Mouse (Mus musculus): Measurements from ENCODE around the gene Spryd4. TPM values are rescaled to one million over a fixed set of nuclear protein-coding genes. Genes with fewer than 3 reads are reported as not detected.
A peak's percentile ranks its signal among the peaks of the same experiment; 100 is the strongest.

The Spryd4 gene
- total and polyA plus RNA-seq, 3 experiments: 17.2 to 19.6 TPM; not detected in 1

DNA sequence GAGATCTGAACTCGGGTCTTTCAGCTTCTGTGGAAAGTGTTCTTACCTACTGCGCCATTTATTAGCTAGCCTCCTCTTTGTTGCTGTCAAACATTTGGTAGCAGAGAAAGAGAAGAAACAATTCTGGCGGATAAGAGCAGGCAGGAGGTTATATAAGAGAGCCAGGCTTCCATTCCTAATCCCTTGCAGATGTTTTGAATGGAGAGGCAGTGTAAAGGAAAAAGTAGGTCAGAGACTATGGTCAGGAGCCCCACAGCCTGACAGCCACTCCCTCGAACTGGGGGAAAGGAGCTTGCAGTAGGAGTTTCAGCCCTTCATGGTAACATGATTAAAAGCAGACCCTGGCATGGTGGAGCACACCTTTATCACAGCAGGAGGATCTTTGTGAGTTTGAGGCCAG, 24.7 kb upstream of the Spryd4 start:
- H3K4me3 ChIP-seq (ENCODE audit: control insufficient read depth in 1 of 2, insufficient read depth in 1 of 2, low read depth in 2 of 2, low read length in 2 of 2): no peak overlapping the region
- no peak for TF ChIP-seq ELF1 (IDR thresholded peaks at IDR 0.05; ENCODE audit: low read depth, low read length)
- no peak for TF ChIP-seq MAZ (IDR thresholded peaks at IDR 0.05; ENCODE audit: low read depth, low read length)
- TF ChIP-seq ZNF384 (IDR thresholded peaks at IDR 0.05; ENCODE audit: low read depth, low read length): no peak
- TF ChIP-seq TBP (IDR thresholded peaks at IDR 0.05; ENCODE audit: low read depth, low read length): no peak
- TF ChIP-seq POLR2A (IDR thresholded peaks at IDR 0.05; ENCODE audit: control insufficient read depth in 1 of 2, insufficient read depth in 1 of 2, low read depth in 1 of 2, low read length in 2 of 2, poor library complexity in 1 of 2): no peak
- TF ChIP-seq GABPA (IDR thresholded peaks at IDR 0.05; ENCODE audit: low read depth, low read length): no peak
- TF ChIP-seq POLR2AphosphoS5 (IDR thresholded peaks at IDR 0.05; ENCODE audit: borderline replicate concordance, low read depth, low read length): no peak
- TF ChIP-seq BHLHE40 (IDR thresholded peaks at IDR 0.05; ENCODE audit: borderline replicate concordance, low read depth, low read length): no peak
- no peak for TF ChIP-seq JUND (IDR thresholded peaks at IDR 0.05; ENCODE audit: low read depth, low read length)
- TF ChIP-seq CHD2 (IDR thresholded peaks at IDR 0.05; ENCODE audit: low read length): no peak
- H3K27ac ChIP-seq (ENCODE audit: control insufficient read depth, low read depth, low read length): no peak overlapping the region
- H3K36me3 ChIP-seq (ENCODE audit: control insufficient read depth in 1 of 2, insufficient read depth in 2 of 2, low read length in 2 of 2): peaks cover 0 to 34% of the 10 kb centered on the region in 2 experiments; a peak in 2 of 4 replicates
- no peak overlapping the region for H3K9ac ChIP-seq (ENCODE audit: control insufficient read depth, low read depth, low read length, poor library complexity, severe bottlenecking)
- peaks cover 23 to 30% of the 10 kb centered on the region in 2 experiments for H3K4me1 ChIP-seq (ENCODE audit: control insufficient read depth in 1 of 2, insufficient read depth in 2 of 2, low read length in 2 of 2)
- DNase-seq (ENCODE audit: low read depth, low spot score): no peak
- H3K79me2 ChIP-seq (ENCODE audit: control insufficient read depth, insufficient read depth, low read length, poor library complexity): peaks cover 17% of the 10 kb centered on the region
- no peaks in the 10 kb centered on the region for H3K9me3 ChIP-seq (replicated peaks; ENCODE audit: insufficient read depth, low read length)
- no peaks in the 10 kb centered on the region for H3K27me3 ChIP-seq (ENCODE audit: control insufficient read depth in 1 of 2, insufficient read depth in 2 of 2, low read length in 2 of 2)

DNA sequence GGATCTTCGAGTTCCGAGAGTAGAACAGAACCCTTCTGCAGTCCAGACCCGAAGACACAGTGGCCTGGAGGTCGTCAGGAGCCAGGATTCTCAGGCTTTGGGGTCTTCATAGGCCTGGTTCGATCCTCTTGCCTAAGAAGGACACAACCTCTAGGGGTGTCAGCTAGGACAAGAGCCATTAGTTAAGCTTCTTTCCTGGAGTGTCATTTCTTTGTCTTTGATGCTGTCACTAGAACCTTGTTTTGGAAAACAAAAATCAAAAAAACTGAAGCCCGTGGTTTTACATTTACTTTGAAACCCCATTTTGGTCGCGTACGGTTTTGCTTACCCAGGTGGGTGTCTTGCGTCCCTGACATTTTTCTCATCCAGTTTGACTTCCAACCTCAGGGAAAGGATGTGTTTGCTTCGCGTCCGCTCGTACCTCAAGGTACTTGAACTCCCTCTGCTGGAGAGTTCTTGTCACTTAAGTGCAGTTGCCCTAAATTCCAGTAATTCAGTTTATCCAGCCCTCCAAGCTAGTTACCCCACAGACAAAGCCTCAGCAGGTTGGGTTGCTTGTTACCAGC, 20.9 kb upstream of the Spryd4 start:
- Histone ChIP-seq H3K4me3 (ENCODE audit: control insufficient read depth in 1 of 2, insufficient read depth in 1 of 2, low read depth in 2 of 2, low read length in 2 of 2) (peak overlapping the region; percentile 79 to 85), H3K27ac (ENCODE audit: control insufficient read depth, low read depth, low read length) (peak overlapping the region; percentile 93), H3K27me3 (ENCODE audit: control insufficient read depth in 1 of 2, insufficient read depth in 2 of 2, low read length in 2 of 2) (no peaks in the 10 kb centered on the region), H3K9ac (ENCODE audit: control insufficient read depth, low read depth, low read length, poor library complexity, severe bottlenecking) (peak overlapping the region; percentile 94), H3K4me1 (ENCODE audit: control insufficient read depth in 1 of 2, insufficient read depth in 2 of 2, low read length in 2 of 2) (peaks cover 5 to 11% of the 10 kb centered on the region in 2 experiments), H3K79me2 (ENCODE audit: control insufficient read depth, insufficient read depth, low read length, poor library complexity) (peaks cover 14% of the 10 kb centered on the region), H3K9me3 (replicated peaks; ENCODE audit: insufficient read depth, low read length) (no peaks in the 10 kb centered on the region), H3K36me3 (ENCODE audit: control insufficient read depth in 1 of 2, insufficient read depth in 2 of 2, low read length in 2 of 2) (peaks cover 0 to 13% of the 10 kb centered on the region in 2 experiments; a peak in 2 of 4 replicates)
- peak; percentile 92 for DNase-seq (ENCODE audit: low read depth, low spot score)
- TF ChIP-seq ZNF384 (IDR thresholded peaks at IDR 0.05; ENCODE audit: low read depth, low read length) (no peak), MYC (IDR thresholded peaks at IDR 0.05; ENCODE audit: low read depth, low read length) (no peak), CHD1 (IDR thresholded peaks at IDR 0.05; ENCODE audit: low read depth, low read length) (peak; percentile 58; the same call in 1 of the 2 replicates), RCOR1 (IDR thresholded peaks at IDR 0.05; ENCODE audit: low read depth, low read length) (no peak), MYB (IDR thresholded peaks at IDR 0.05; ENCODE audit: low read depth, low read length) (no peak), USF1 (IDR thresholded peaks at IDR 0.05; ENCODE audit: low read depth, low read length) (no peak), GABPA (IDR thresholded peaks at IDR 0.05; ENCODE audit: low read depth, low read length) (no peak), NRF1 (IDR thresholded peaks at IDR 0.05; ENCODE audit: insufficient read depth, low read depth, low read length, poor library complexity, severe bottlenecking) (no peak), UBTF (IDR thresholded peaks at IDR 0.05; ENCODE audit: borderline replicate concordance, insufficient read depth, low read depth, low read length) (no peak), ETS1 (IDR thresholded peaks at IDR 0.05; ENCODE audit: low read depth, low read length) (peak; percentile 42; the same call in 1 of the 2 replicates), MEF2A (IDR thresholded peaks at IDR 0.05; ENCODE audit: extremely low read depth, insufficient replicate concordance, low read depth, low read length, poor library complexity, severe bottlenecking) (no peak), ZC3H11A (IDR thresholded peaks at IDR 0.05; ENCODE audit: low read depth, low read length) (peak; percentile 36), GATA1 (IDR thresholded peaks at IDR 0.05; ENCODE audit: low read depth, low read length) (no peak), E2F4 (IDR thresholded peaks at IDR 0.05; ENCODE audit: borderline replicate concordance, low read depth, low read length) (no peak), POLR2A (IDR thresholded peaks at IDR 0.05; ENCODE audit: control insufficient read depth in 1 of 2, insufficient read depth in 1 of 2, low read depth in 1 of 2, low read length in 2 of 2, poor library complexity in 1 of 2) (no peak), SMC3 (IDR thresholded peaks at IDR 0.05; ENCODE audit: low read depth, low read length) (peak; percentile 70), TBP (IDR thresholded peaks at IDR 0.05; ENCODE audit: low read depth, low read length) (peak; percentile 50; the same call in 1 of the 2 replicates), EP300 (IDR thresholded peaks at IDR 0.05; ENCODE audit: low read depth in 1 of 2, low read length in 2 of 2) (no peak), RAD21 (IDR thresholded peaks at IDR 0.05; ENCODE audit: low read depth, low read length) (peak; percentile 52), USF2 (IDR thresholded peaks at IDR 0.05; ENCODE audit: borderline replicate concordance in 1 of 2, insufficient read depth in 1 of 2, low read depth in 1 of 2, low read length in 2 of 2) (no peak), POLR2AphosphoS2 (IDR thresholded peaks at IDR 0.05; ENCODE audit: low read length) (no peak), HCFC1 (IDR thresholded peaks at IDR 0.05; ENCODE audit: low read depth, low read length) (0 out of 2 replicates have a peak, but pooled peaks have one; percentile 8), BHLHE40 (IDR thresholded peaks at IDR 0.05; ENCODE audit: borderline replicate concordance, low read depth, low read length) (no peak), TAL1 (IDR thresholded peaks at IDR 0.05; ENCODE audit: low read length) (no peak), ELF1 (IDR thresholded peaks at IDR 0.05; ENCODE audit: low read depth, low read length) (no peak)
